Mouse (Mus musculus) hematopoietic multipotent progenitor cell, adult 10-12 weeks (in vitro differentiated cells): ENCODE measurements around the gene Wfdc12. TPM values are rescaled to one million over a fixed set of nuclear protein-coding genes. Genes with fewer than 3 reads are reported as not detected.

ENCODE experiments used
- polyA plus RNA-seq: library from polyadenylated mRNA; stranded (reverse); fragments of >175 nt; gene quantifications from 2 replicates; pipeline ENCODE4 v1.2.3, GENCODE M21; 2012; ENCODE audit warnings: low replicate concordance

Wfdc12 gene
- not detected in 2 replicates for polyA plus RNA-seq

GRCm38 (mm10) chr2:164190576-164190975, at the start of gene Wfdc12:
Gene Wfdc12 (minus strand): TSS chr2:164190608.

GRCm38 (mm10) chr2:164238366-164238765, 48.0 kb upstream of the Wfdc12 start, which contains the start of gene Svs2:
Gene Svs2 (minus strand): TSS chr2:164238466.

GRCm38 (mm10) chr2:164221522-164221921, 31.1 kb upstream of the Wfdc12 start, which contains the start of gene Wfdc15b:
Gene Wfdc15b (minus strand): TSS chr2:164221660.

GRCm38 (mm10) chr2:164199626-164200327, 9.4 kb upstream of the Wfdc12 start, which contains the start of gene Wfdc15a:
Gene Wfdc15a (minus strand): TSS chr2:164200130.

GRCm38 (mm10) chr2:164182692-164183255, 7.6 kb downstream of the Wfdc12 start, which contains the start of gene Wfdc5:
Gene Wfdc5 (minus strand): TSS chr2:164182742.

GRCm38 (mm10) chr2:164170902-164171301, 19.5 kb downstream of the Wfdc12 start, which contains the start of gene Kcns1:
Gene Kcns1 (minus strand): TSS chr2:164171113.

Other genes starting within 250 kb of the Wfdc12 start
- gene Ywhab, start 195.6 kb downstream of the Wfdc12 start, polyA plus RNA-seq, result 35.4 and 51.0 TPM in 2 replicates
- gene Pabpc1l, start 165.2 kb downstream of the Wfdc12 start, polyA plus RNA-seq, result 0.17 and 0.45 TPM in 2 replicates
- 34.3 and 115 TPM in 2 replicates for gene Stk4, start 120.3 kb downstream of the Wfdc12 start, polyA plus RNA-seq
- 69.3 and 140 TPM in 2 replicates for gene Tomm34, start 119.4 kb downstream of the Wfdc12 start, polyA plus RNA-seq
- gene Kcns1, start 19.5 kb downstream of the Wfdc12 start, polyA plus RNA-seq, result 0.16 and 0.60 TPM in 2 replicates
- gene Wfdc5, start 7.9 kb downstream of the Wfdc12 start, polyA plus RNA-seq, result 0.08 TPM in 1 of 2 replicates, not detected in the other
- gene Wfdc15a, start 9.5 kb upstream of the Wfdc12 start, polyA plus RNA-seq, result not detected in 2 replicates
- gene Wfdc15b, start 31.1 kb upstream of the Wfdc12 start, polyA plus RNA-seq, result not detected in 2 replicates
- gene Svs2, start 47.9 kb upstream of the Wfdc12 start, polyA plus RNA-seq, result not detected in 2 replicates
- gene Svs3b, start 66.0 kb upstream of the Wfdc12 start, polyA plus RNA-seq, result not detected in 2 replicates
- gene Svs4, start 87.9 kb upstream of the Wfdc12 start, polyA plus RNA-seq, result not detected in 2 replicates
- gene Svs3a, start 98.7 kb upstream of the Wfdc12 start, polyA plus RNA-seq, result not detected in 2 replicates
- gene Svs6, start 126.1 kb upstream of the Wfdc12 start, polyA plus RNA-seq, result not detected in 2 replicates
- gene Svs5, start 142.1 kb upstream of the Wfdc12 start, polyA plus RNA-seq, result not detected in 2 replicates
- 21.9 and 55.6 TPM in 2 replicates for gene Slpi, start 198.5 kb upstream of the Wfdc12 start, polyA plus RNA-seq
- 0.39 and 0.58 TPM in 2 replicates for gene Rbpjl, start 212.5 kb upstream of the Wfdc12 start, polyA plus RNA-seq
- gene Matn4, start 214.6 kb upstream of the Wfdc12 start, polyA plus RNA-seq, result 0.45 and 0.55 TPM in 2 replicates